Mouse (Mus musculus): ENCODE results near the gene Trim65. TPM values are rescaled to one million over a fixed set of nuclear protein-coding genes. Genes with fewer than 3 reads are reported as not detected.

The Trim65 gene
- polyA plus RNA-seq, 1 experiment from 2014 or later: 2.8 TPM

Other genes with a start within 250 kb of the Trim65 start
- 3.3 and 3.4 TPM in 2 replicates for gene Smim5, start 231.2 kb downstream of the Trim65 start, polyA plus RNA-seq (2015; fragmentation: Nextera tagmentation; extraction: Ambion mirVana)
- gene Smim6, start 219.1 kb downstream of the Trim65 start, polyA plus RNA-seq (2015; fragmentation: Nextera tagmentation; extraction: Ambion mirVana): 1.1 and 1.2 TPM in 2 replicates
- 47.0 and 53.9 TPM in 2 replicates for gene Sap30bp, start 197.8 kb downstream of the Trim65 start, polyA plus RNA-seq (2015; fragmentation: Nextera tagmentation; extraction: Ambion mirVana)
- 22.9 and 24.9 TPM in 2 replicates for gene Recql5, start 197.7 kb downstream of the Trim65 start, polyA plus RNA-seq (2015; fragmentation: Nextera tagmentation; extraction: Ambion mirVana)
- gene Itgb4, start 156.4 kb downstream of the Trim65 start, polyA plus RNA-seq (2015; fragmentation: Nextera tagmentation; extraction: Ambion mirVana): 11.2 and 11.6 TPM in 2 replicates
- gene Galk1, start 118.4 kb downstream of the Trim65 start, polyA plus RNA-seq (2015; fragmentation: Nextera tagmentation; extraction: Ambion mirVana): 169 and 189 TPM in 2 replicates
- gene H3f3b, start 103.2 kb downstream of the Trim65 start, polyA plus RNA-seq (2015; fragmentation: Nextera tagmentation; extraction: Ambion mirVana): 2,264 and 2,363 TPM in 2 replicates
- gene Unk, start 100.8 kb downstream of the Trim65 start, polyA plus RNA-seq (2015; fragmentation: Nextera tagmentation; extraction: Ambion mirVana): 40.7 and 44.9 TPM in 2 replicates
- 2.7 and 2.9 TPM in 2 replicates for gene Unc13d, start 53.2 kb downstream of the Trim65 start, polyA plus RNA-seq (2015; fragmentation: Nextera tagmentation; extraction: Ambion mirVana)
- gene Wbp2, start 44.1 kb downstream of the Trim65 start, polyA plus RNA-seq (2015; fragmentation: Nextera tagmentation; extraction: Ambion mirVana): 48.8 and 52.0 TPM in 2 replicates
- 8.6 and 9.4 TPM in 2 replicates for gene Trim47, start 3.9 kb downstream of the Trim65 start, polyA plus RNA-seq (2015; fragmentation: Nextera tagmentation; extraction: Ambion mirVana)
- gene Mrpl38, start 7.7 kb upstream of the Trim65 start, polyA plus RNA-seq (2015; fragmentation: Nextera tagmentation; extraction: Ambion mirVana): 75.2 and 80.0 TPM in 2 replicates
- gene Fbf1, start 37.0 kb upstream of the Trim65 start, polyA plus RNA-seq (2015; fragmentation: Nextera tagmentation; extraction: Ambion mirVana): 49.5 and 60.3 TPM in 2 replicates
- 59.7 and 74.1 TPM in 2 replicates for gene Ten1, start 67.7 kb upstream of the Trim65 start, polyA plus RNA-seq (2015; fragmentation: Nextera tagmentation; extraction: Ambion mirVana)
- gene Acox1, start 67.9 kb upstream of the Trim65 start, polyA plus RNA-seq (2015; fragmentation: Nextera tagmentation; extraction: Ambion mirVana): 21.4 and 24.5 TPM in 2 replicates
- 4.8 and 5.1 TPM in 2 replicates for gene Evpl, start 106.9 kb upstream of the Trim65 start, polyA plus RNA-seq (2015; fragmentation: Nextera tagmentation; extraction: Ambion mirVana)
- 95.2 and 97.5 TPM in 2 replicates for gene Srp68, start 143.1 kb upstream of the Trim65 start, polyA plus RNA-seq (2015; fragmentation: Nextera tagmentation; extraction: Ambion mirVana)
- 0.18 TPM in 1 of 2 replicates, not detected in the other for gene Galr2, start 149.8 kb upstream of the Trim65 start, polyA plus RNA-seq (2015; fragmentation: Nextera tagmentation; extraction: Ambion mirVana)
- 71.7 and 79.4 TPM in 2 replicates for gene Exoc7, start 176.1 kb upstream of the Trim65 start, polyA plus RNA-seq (2015; fragmentation: Nextera tagmentation; extraction: Ambion mirVana)
- 0.80 and 1.4 TPM in 2 replicates for gene Foxj1, start 204.3 kb upstream of the Trim65 start, polyA plus RNA-seq (2015; fragmentation: Nextera tagmentation; extraction: Ambion mirVana)